Comparison of ENCODE assay signal across 23 mouse cellular contexts in genomic region chr1:72970461-72970860, GRCm38 (mm10). TPM values are rescaled to one million over a fixed set of nuclear protein-coding genes. Genes with fewer than 3 reads are reported as not detected.
A peak's percentile ranks its signal among the peaks of the same experiment; 100 is the strongest.
DNase-seq lines count a peak whose midpoint lies in the region; ATAC-seq lines count a peak whose summit lies in the region.
"Had no signal": no experiment of that assay in that cellular context is flagged by ENCODE, and none has a peak within 500 bp of the region (broad histone marks: within the 10 kb centered on the region; RNA-seq: fewer than 3 reads in every experiment).

No protein-coding gene starts in this region.

- 70% methylated on average over 9 of the region's 9 CpGs for WGBS in heart, embryonic 12.5 days

- intact Hi-C loops in heart, postnatal 36 days (cut with DNase I) = no loop called here

- no peak for ATAC-seq in heart, embryonic 12.5 days (ENCODE audit: insufficient number of reproducible peaks, low FRiP score)
- ATAC-seq: forebrain, embryonic 13.5 days had no signal

- peaks cover 26% of the 10 kb centered on the region for H3K4me1 ChIP-seq in heart, embryonic 12.5 days (replicated peaks)

- no peaks in the 10 kb centered on the region for H3K27me3 ChIP-seq in heart, embryonic 12.5 days (replicated peaks)
- H3K27me3 ChIP-seq: forebrain, embryonic 13.5 days; heart, embryonic 13.5 days; neural tube, embryonic 12.5 days had no signal

- no peak overlapping the region for H3K4me3 ChIP-seq in heart, embryonic 12.5 days
- H3K4me3 ChIP-seq: forebrain, embryonic 13.5 days; heart, embryonic 13.5 days; limb, embryonic 13.5 days; midbrain, embryonic 10.5 days; neural tube, embryonic 12.5 days had no signal

- peak overlapping the region; percentile 34; the same call in 1 of the 2 replicates for H3K27ac ChIP-seq in heart, embryonic 12.5 days (ENCODE audit: poor library complexity, severe bottlenecking)
- H3K27ac ChIP-seq: forebrain, embryonic 13.5 days; limb, embryonic 13.5 days; midbrain, embryonic 10.5 days; neural tube, embryonic 12.5 days had no signal

- H3K9ac ChIP-seq in heart, embryonic 12.5 days = no peak overlapping the region
- H3K9ac ChIP-seq: forebrain, embryonic 13.5 days; heart, embryonic 13.5 days; limb, embryonic 13.5 days; neural tube, embryonic 12.5 days had no signal

- no peaks in the 10 kb centered on the region for H3K9me3 ChIP-seq in heart, embryonic 12.5 days (replicated peaks)
- H3K9me3 ChIP-seq: forebrain, embryonic 13.5 days; heart, embryonic 13.5 days; limb, embryonic 13.5 days; midbrain, embryonic 10.5 days; neural tube, embryonic 12.5 days had no signal

- H3K4me2 ChIP-seq in heart, embryonic 12.5 days = no peak overlapping the region
- H3K4me2 ChIP-seq: forebrain, embryonic 13.5 days; heart, embryonic 13.5 days; neural tube, embryonic 12.5 days had no signal

- peak; percentile 54 for DNase-seq in adrenal gland, adult 2 months
- DNase-seq in adrenal gland, postnatal 4 days (ENCODE audit: low spot score in 2 of 2) = no peak
- no peak for DNase-seq in heart, adult 9 months (ENCODE audit: low spot score in 2 of 2)
- peak; percentile 14 for DNase-seq in NIH3T3 (ENCODE audit: low read depth)
- DNase-seq in heart, postnatal 36 days = peak; percentile 26 to 27
- no peak for DNase-seq in layer of hippocampus, postnatal 36 days
- no peak for DNase-seq in left cerebral cortex, adult 8-10 months (ENCODE audit: low spot score in 2 of 2)
- DNase-seq: kidney, adult 9 months; lung, postnatal 4 days; spleen, adult 18-20 months; thymus, postnatal 25 days had no signal

- H3K36me3 ChIP-seq in heart, embryonic 12.5 days = no peaks in the 10 kb centered on the region
- H3K36me3 ChIP-seq: heart, embryonic 13.5 days; limb, embryonic 13.5 days; midbrain, embryonic 10.5 days; neural tube, embryonic 12.5 days had no signal

RNA-seq across cellular contexts. Expression of gene Tnp1, which starts 45.2 kb away (rescaled TPM):
- total RNA-seq in adrenal gland, adult 2 months (2021) = not detected
- polyA plus RNA-seq in adrenal gland, adult 2 months (2012; rRNA removed) = not detected in 2 replicates
- not detected for total RNA-seq in adrenal gland, postnatal 4 days (2021)
- not detected in 2 replicates for polyA plus RNA-seq in heart, embryonic 12.5 days (2016; fragmentation: Nextera tagmentation; extraction: Ambion mirVana)
- not detected for total RNA-seq in heart, postnatal 36 days (2021)
- total RNA-seq in layer of hippocampus, postnatal 36 days (2021) = not detected
- total RNA-seq in left cerebral cortex, adult 8-10 months (2022) = not detected
- total RNA-seq: layer of hippocampus, adult 18-20 months; left cerebral cortex, adult 18-20 months; MEL had no signal
- polyA plus RNA-seq: forebrain, embryonic 13.5 days; heart, embryonic 13.5 days; hindbrain, embryonic 11.5 days; limb, embryonic 13.5 days; liver, embryonic 16.5 days; midbrain, embryonic 10.5 days; neural tube, embryonic 12.5 days; stomach, embryonic 16.5 days had no signal

Comparison
In these comparisons a context has a peak if more than half of its experiments do, and no peak if none do; other contexts are left out.
1. DNase-seq: peak in adrenal gland, adult 2 months (single experiment), NIH3T3 (single experiment) and heart, postnatal 36 days (2 of 2); none in adrenal gland, postnatal 4 days (0 of 2), heart, adult 9 months (0 of 2), layer of hippocampus, postnatal 36 days (0 of 2) and left cerebral cortex, adult 8-10 months (0 of 2).